Mouse (Mus musculus) frontal cortex, postnatal 10 days (tissue): Measurements from ENCODE around the gene Olfr522.
A peak's percentile ranks its signal among the peaks of the same experiment; 100 is the strongest.
"Not testable (repeated sequence)": the region's sequence is repeated elsewhere in the genome, so short reads cannot be mapped to it uniquely, and the experiment has no call there.

Experiments
- DNase-seq, 2 experiments: peaks; one replicate each; pipeline ENCODE4 v3.0.0; 2022; ENCODE audit warnings: low spot score in 2 of 2, mixed read lengths in 1 of 2

Gene Olfr522

GRCm38 (mm10) chr7:140160363-140160762, 4.2 kb downstream of the Olfr522 start:
- no peak for DNase-seq

- DNase-seq: peak; percentile 70
Measured at GRCm38 (mm10) chr7:140154218-140154927, 10.2 kb downstream of the Olfr522 start, which contains the start of gene Sprn. TSS of gene Sprn (minus strand) at chr7:140154877.

GRCm38 (mm10) chr7:140153829-140154217, 10.7 kb downstream of the Olfr522 start:
- DNase-seq: no peak

- DNase-seq: peak; percentile 53 to 54
Measured at GRCm38 (mm10) chr7:140153383-140153782, 11.2 kb downstream of the Olfr522 start.

- no peak for DNase-seq
Measured at GRCm38 (mm10) chr7:140144550-140144949, 20.0 kb downstream of the Olfr522 start.

GRCm38 (mm10) chr7:140141350-140141749, 23.2 kb downstream of the Olfr522 start:
- DNase-seq: peak in 1 of 2 experiments; percentile 41

GRCm38 (mm10) chr7:140138021-140138310, 26.6 kb downstream of the Olfr522 start:
- DNase-seq: no peak

GRCm38 (mm10) chr7:140137135-140138020, 27.2 kb downstream of the Olfr522 start, which contains the start of gene Mtg1:
TSS of gene Mtg1 (plus strand) at chr7:140137564.
- peak; percentile 95 to 97 for DNase-seq

GRCm38 (mm10) chr7:140135106-140135770, 29.3 kb downstream of the Olfr522 start:
- DNase-seq: no peak

GRCm38 (mm10) chr7:140134033-140134432, 30.5 kb downstream of the Olfr522 start:
- DNase-seq: not testable (repeated sequence)

GRCm38 (mm10) chr7:140132184-140132583, 32.4 kb downstream of the Olfr522 start:
- DNase-seq: not testable (repeated sequence)

GRCm38 (mm10) chr7:140127911-140128310, 36.7 kb downstream of the Olfr522 start:
- DNase-seq: no peak

- DNase-seq: no peak
Measured at GRCm38 (mm10) chr7:140126934-140127333, 37.6 kb downstream of the Olfr522 start.

GRCm38 (mm10) chr7:140126022-140126350, 38.6 kb downstream of the Olfr522 start:
- no peak for DNase-seq

- DNase-seq: peak; percentile 85 to 86
Measured at GRCm38 (mm10) chr7:140125278-140126021, 39.1 kb downstream of the Olfr522 start.

GRCm38 (mm10) chr7:140124382-140124781, 40.2 kb downstream of the Olfr522 start:
- DNase-seq: no peak

GRCm38 (mm10) chr7:140122765-140123164, 41.8 kb downstream of the Olfr522 start:
- DNase-seq: no peak

- no peak for DNase-seq
Measured at GRCm38 (mm10) chr7:140121338-140121910, 43.1 kb downstream of the Olfr522 start.

- no peak for DNase-seq
Measured at GRCm38 (mm10) chr7:140120484-140120883, 44.1 kb downstream of the Olfr522 start.

- DNase-seq: peak; percentile 77 to 83
Measured at GRCm38 (mm10) chr7:140116329-140117054, 48.1 kb downstream of the Olfr522 start, which contains the start of gene Echs1. TSS of gene Echs1 (minus strand) at chr7:140116476.
